In genomic region chr6:100520558-100521099, GRCm38 (mm10) we compare ENCODE assay signal across 16 mouse cellular contexts.
"Had no signal": no experiment of that assay in that cellular context is flagged by ENCODE, and none has a peak within 500 bp of the region (broad histone marks: within the 10 kb centered on the region; RNA-seq: fewer than 3 reads in every experiment).

No protein-coding gene starts in this region.

- DNase-seq: kidney, adult 18-20 months; kidney, adult 9 months; layer of hippocampus, adult 9-11 months; liver; right cerebral cortex, adult 18-20 months; thymus, adult 18-20 months; thymus, postnatal 36 days had no signal

- H3K9me3 ChIP-seq: limb, embryonic 10.5 days; limb, embryonic 13.5 days; liver, embryonic 12.5 days; liver, embryonic 15.5 days; lung, embryonic 15.5 days; midbrain, embryonic 12.5 days; neural tube, embryonic 12.5 days; neural tube, embryonic 15.5 days had no signal

- H3K4me2 ChIP-seq: limb, embryonic 13.5 days; liver, embryonic 12.5 days; liver, embryonic 15.5 days; lung, embryonic 15.5 days; midbrain, embryonic 12.5 days; neural tube, embryonic 12.5 days; neural tube, embryonic 15.5 days had no signal

- H3K9ac ChIP-seq: limb, embryonic 13.5 days; liver, embryonic 12.5 days; liver, embryonic 15.5 days; lung, embryonic 15.5 days; midbrain, embryonic 12.5 days; neural tube, embryonic 12.5 days; neural tube, embryonic 15.5 days had no signal

- ATAC-seq: liver, embryonic 12.5 days had no signal

- H3K4me3 ChIP-seq: layer of hippocampus, adult 2 months; limb, embryonic 10.5 days; limb, embryonic 13.5 days; liver, embryonic 12.5 days; liver, embryonic 15.5 days; lung, embryonic 15.5 days; midbrain, embryonic 12.5 days; neural tube, embryonic 12.5 days; neural tube, embryonic 15.5 days had no signal

- H3K27ac ChIP-seq: layer of hippocampus, adult 2 months; limb, embryonic 10.5 days; limb, embryonic 13.5 days; liver, embryonic 12.5 days; liver, embryonic 15.5 days; lung, embryonic 15.5 days; midbrain, embryonic 12.5 days; neural tube, embryonic 12.5 days; neural tube, embryonic 15.5 days had no signal

- H3K36me3 ChIP-seq: limb, embryonic 10.5 days; limb, embryonic 13.5 days; liver, embryonic 12.5 days; liver, embryonic 15.5 days; lung, embryonic 15.5 days; midbrain, embryonic 12.5 days; neural tube, embryonic 12.5 days; neural tube, embryonic 15.5 days had no signal
